Mouse (Mus musculus) forebrain, embryonic 10.5 days (tissue): ENCODE measurements at regions not wholly inside any gene's neighbourhood (a gene's known extent, or its start where the extent isn't known, plus 50 kb on each side); places are given as distances from the start of the nearest gene placed in this dataset.

Experiments used
- DNase-seq: peaks from one replicate; pipeline ENCODE4 v3.0.0-alpha.2; 2017; ENCODE audit warnings: low spot score; ENCODE audit errors: extremely low spot score
- H3K27ac ChIP-seq: fragments of 300-500 bp; sonication (generic); 2 replicates; pipeline ENCODE4 v1.5.1; 2016; ENCODE audit warnings: mild to moderate bottlenecking
- H3K27me3 ChIP-seq: fragments of 300-500 bp; sonication (generic); 2 replicates; pipeline ENCODE4 v1.6.1; 2016; ENCODE audit warnings: mild to moderate bottlenecking; ENCODE audit not compliant: poor library complexity, severe bottlenecking
- H3K36me3 ChIP-seq: fragments of 300-500 bp; sonication (generic); replicated peaks from 2 replicates; pipeline ENCODE4 v1.6.1; 2016; ENCODE audit warnings: mild to moderate bottlenecking, moderate library complexity
- H3K4me1 ChIP-seq: fragments of 300-500 bp; sonication (generic); 2 replicates; pipeline ENCODE4 v1.6.1; 2016
- H3K4me3 ChIP-seq: fragments of 300-500 bp; sonication (generic); 2 replicates; pipeline ENCODE4 v1.5.1; 2016; ENCODE audit warnings: mild to moderate bottlenecking, moderate library complexity
- H3K9me3 ChIP-seq: fragments of 300-500 bp; sonication (generic); 2 replicates; pipeline ENCODE4 v1.6.1; 2016; ENCODE audit warnings: mild to moderate bottlenecking, moderate library complexity
- WGBS: fragments of 180-500 bp; shearing (Covaris S2); methylation state at CpG from one replicate; pipeline ENCODE4 v1.1.7; 2016; 5-methylcytosine and 5-hydroxymethylcytosine counted together

DNA sequence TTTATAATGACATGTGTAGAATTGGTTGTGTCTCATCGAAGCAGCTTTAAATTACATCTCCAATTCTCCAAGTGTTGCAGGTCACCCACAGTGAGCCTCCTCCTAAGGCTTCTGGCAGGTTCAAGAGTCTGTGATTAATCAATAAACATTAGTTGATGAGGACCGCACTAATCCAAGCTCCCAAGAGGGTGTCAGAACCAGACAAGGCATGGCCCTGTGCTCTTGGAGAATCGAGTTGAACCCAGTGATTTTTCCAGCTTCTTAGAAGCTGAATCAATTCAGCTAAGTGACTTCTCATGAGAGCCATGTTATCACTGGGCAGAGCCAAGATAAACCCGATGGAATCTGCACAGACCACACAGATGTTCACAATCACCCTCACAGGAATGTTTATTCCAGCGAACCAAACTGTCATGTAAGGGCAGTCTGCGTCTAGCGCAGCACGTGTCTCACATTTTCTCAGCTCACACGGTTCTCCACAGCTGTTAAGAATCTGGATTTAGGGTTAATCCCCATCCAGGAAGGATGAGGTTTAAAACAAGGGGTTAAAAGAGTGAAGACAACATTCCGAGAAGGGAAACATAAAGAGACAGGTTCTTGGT is 76.4 kb upstream of the Cd93 start:
- Histone ChIP-seq H3K9me3 (no peaks in the 10 kb centered on the region), H3K27ac (no peak overlapping the region), H3K36me3 (no peaks in the 10 kb centered on the region), H3K4me1 (no peaks in the 10 kb centered on the region), H3K27me3 (no peaks in the 10 kb centered on the region), H3K4me3 (no peak overlapping the region)
- DNase-seq = no peak
- WGBS = 60% methylated on average over 10 of the region's 10 CpGs

DNA sequence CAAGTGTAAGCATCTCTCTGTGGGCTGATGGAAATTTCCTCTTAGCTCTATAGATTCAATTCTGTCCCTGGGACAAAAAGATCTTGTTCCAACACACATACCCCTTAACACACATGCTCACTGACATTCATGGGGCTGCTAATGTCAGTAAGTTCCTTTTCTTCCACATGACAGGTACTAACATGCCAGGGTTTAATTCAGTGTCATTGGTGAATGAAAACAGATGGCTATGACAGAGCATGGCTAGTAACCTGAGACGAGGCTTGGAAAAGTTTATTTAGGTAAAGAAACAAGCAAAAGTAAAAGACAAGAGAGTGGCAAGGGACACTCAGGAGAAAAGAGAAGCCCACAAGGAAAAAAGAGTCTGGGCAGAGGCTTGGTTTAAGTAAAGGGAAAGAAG is 74.5 kb upstream of the Cd93 start:
- no peaks in the 10 kb centered on the region for H3K36me3 ChIP-seq
- 67% methylated on average over 1 of the region's 1 CpGs for WGBS
- no peaks in the 10 kb centered on the region for H3K4me1 ChIP-seq
- DNase-seq = no peak
- no peaks in the 10 kb centered on the region for H3K27me3 ChIP-seq
- no peak overlapping the region for H3K4me3 ChIP-seq
- H3K27ac ChIP-seq = no peak overlapping the region
- H3K9me3 ChIP-seq = no peaks in the 10 kb centered on the region

DNA sequence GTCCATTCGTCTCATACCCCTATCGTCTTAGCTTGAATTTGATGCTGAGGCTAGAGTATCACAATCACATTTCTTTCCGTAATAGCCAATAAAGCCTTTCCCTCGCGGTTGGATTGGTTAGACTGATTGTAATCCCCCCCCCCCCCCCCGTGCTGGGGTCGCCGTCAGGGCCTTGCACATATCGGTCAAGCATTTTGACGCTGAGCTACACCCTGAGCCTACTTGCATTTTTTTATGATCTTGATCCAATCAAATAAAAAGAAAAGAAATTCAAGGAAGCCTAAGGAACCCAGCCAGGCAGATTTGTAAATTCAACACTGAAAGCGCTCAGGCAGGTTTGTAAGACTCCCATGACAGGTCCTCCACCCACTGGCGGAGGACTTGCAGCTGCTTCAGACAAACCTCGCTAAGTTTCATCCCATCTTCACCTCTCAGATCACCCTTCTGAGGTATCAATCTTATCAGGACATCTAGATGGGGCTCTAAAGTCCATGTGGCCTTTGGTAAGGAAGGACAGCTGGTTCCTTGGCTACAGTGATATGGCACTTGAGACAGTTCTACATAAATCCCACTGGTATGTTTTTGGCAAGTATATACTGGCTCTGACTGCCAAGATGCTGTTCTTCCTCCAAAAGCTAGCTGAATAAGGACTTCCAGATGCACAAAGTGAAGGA is 66.8 kb upstream of the Cd93 start:
- DNase-seq = no peak
- Histone ChIP-seq H3K27ac (no peak overlapping the region), H3K9me3 (no peaks in the 10 kb centered on the region), H3K36me3 (no peaks in the 10 kb centered on the region), H3K4me3 (no peak overlapping the region), H3K4me1 (no peaks in the 10 kb centered on the region), H3K27me3 (no peaks in the 10 kb centered on the region)
- 84% methylated on average over 13 of the region's 13 CpGs for WGBS

DNA sequence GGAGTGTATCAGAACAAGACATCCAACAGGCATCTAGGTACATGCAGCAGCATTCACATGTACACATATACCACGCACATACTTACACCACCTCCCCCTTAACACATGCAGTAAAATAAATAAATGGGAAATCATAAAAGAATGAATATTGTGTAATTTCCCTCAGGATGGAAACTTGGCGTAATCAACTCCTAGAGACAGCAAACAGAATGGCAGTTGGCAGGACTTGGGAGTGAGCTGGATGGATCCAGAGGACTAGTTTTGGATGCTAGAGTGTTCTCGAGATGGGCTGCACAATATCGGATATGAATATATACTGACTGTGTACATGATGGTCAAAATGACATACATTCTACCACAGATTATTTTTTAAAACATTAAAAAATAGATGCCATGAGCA is 66.0 kb upstream of the Cd93 start:
- no peaks in the 10 kb centered on the region for H3K27me3 ChIP-seq
- H3K27ac ChIP-seq = no peak overlapping the region
- no peak for DNase-seq
- no peak overlapping the region for H3K4me3 ChIP-seq
- H3K9me3 ChIP-seq = no peaks in the 10 kb centered on the region
- H3K4me1 ChIP-seq = no peaks in the 10 kb centered on the region
- 93% methylated on average over 4 of the region's 4 CpGs for WGBS
- H3K36me3 ChIP-seq = no peaks in the 10 kb centered on the region

DNA sequence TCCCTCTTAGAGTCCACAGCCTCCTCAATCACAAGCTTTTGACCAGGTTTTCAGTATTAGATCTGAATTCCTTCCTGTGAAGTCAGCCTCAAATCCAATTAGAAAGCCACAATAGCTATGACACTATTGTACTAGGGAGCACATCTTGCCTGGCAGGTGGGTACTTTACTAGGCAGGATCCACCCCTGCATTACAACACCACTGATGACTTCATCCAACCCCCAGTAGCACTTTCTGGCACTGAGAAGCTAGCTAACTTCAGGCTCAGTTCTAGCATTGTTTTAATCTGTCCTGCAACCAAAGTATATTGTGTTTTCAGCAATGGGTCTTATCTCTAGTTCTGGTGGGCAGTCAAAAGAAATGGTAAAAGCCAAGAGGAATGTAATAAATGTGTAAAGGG is 64.2 kb upstream of the Cd93 start:
- Histone ChIP-seq H3K4me3 (no peak overlapping the region), H3K36me3 (no peaks in the 10 kb centered on the region), H3K27ac (no peak overlapping the region), H3K9me3 (no peaks in the 10 kb centered on the region), H3K4me1 (no peaks in the 10 kb centered on the region), H3K27me3 (no peaks in the 10 kb centered on the region)
- DNase-seq = no peak

DNA sequence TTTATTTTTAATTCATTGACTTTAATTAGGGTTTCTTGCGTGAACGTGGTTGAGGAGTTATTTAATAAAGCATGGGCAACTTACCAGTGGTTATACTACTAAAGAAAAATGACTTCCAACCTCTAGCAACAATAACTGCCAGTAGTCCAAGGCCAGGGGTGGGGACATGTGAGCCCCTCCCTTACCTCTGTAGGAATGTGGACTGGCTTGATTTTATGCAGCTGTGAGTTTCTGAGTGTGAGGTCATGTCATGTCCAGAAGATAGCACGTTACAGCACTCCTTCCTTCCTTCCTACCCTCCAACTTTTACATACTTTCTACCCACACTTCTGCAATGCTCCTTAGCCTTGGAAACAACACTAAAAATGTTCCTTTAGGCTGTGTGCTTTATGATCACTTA is 63.6 kb upstream of the Cd93 start:
- no peaks in the 10 kb centered on the region for H3K27me3 ChIP-seq
- no peaks in the 10 kb centered on the region for H3K4me1 ChIP-seq
- no peaks in the 10 kb centered on the region for H3K9me3 ChIP-seq
- DNase-seq = no peak
- no peaks in the 10 kb centered on the region for H3K36me3 ChIP-seq
- no peak overlapping the region for H3K4me3 ChIP-seq
- H3K27ac ChIP-seq = no peak overlapping the region
- WGBS = 80% methylated on average over 3 of the region's 3 CpGs

DNA sequence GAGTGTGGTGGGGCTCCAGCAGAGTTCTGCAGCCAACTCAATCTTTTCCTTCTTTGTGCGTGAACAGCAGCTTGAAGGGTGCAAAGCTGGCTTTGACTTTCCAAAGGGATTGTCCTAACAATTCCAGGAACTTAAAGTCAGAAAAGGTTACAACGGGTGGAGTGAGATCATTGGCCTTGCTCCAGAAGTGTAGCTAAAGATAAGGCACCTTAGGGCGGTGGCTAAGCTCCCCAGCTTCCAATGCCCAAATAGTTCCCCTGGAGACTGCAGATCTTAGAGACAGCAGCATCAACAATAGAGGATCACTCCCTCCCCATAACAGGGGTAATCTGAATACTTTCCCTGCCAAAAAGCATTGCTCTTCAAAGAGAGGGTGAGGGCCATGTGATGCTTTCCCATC is 62.3 kb upstream of the Cd93 start:
- Histone ChIP-seq H3K4me1 (no peaks in the 10 kb centered on the region), H3K27ac (no peak overlapping the region), H3K27me3 (no peaks in the 10 kb centered on the region), H3K9me3 (no peaks in the 10 kb centered on the region), H3K36me3 (no peaks in the 10 kb centered on the region), H3K4me3 (no peak overlapping the region)
- WGBS = 81% methylated on average over 3 of the region's 3 CpGs
- DNase-seq = no peak

DNA sequence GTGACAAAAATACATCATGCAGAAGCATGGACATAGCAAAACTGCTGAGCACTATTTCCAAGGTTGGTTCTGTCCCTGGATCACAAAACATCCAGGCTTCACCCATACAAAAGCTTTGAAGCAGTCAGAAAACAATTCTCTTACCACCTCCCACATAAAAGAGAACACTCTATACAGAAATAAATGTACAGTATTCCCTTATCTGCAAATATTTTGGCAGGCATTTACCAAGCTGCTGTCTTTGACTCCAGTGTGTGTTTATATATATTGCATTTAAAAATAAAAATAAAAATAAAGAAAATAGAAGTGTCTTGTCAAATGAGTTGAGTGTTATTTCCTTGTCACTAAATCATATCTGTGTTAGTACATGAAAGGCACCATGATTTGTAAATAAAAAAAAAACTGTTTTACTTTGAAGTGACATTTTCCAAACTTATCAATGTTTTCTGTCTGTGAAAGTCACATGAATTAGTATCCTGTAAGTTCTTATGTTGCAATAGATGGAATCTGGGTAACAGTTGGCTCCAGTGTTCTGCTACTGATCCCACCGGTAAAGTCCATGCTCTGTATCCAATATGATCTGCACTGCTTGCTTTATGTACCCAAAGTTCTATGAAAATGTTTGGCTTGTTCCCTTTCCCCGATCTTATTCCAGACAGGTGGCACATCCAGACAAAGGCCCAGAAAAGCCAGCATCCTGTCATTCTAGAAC is 59.9 kb upstream of the Cd93 start:
- Histone ChIP-seq H3K4me1 (no peaks in the 10 kb centered on the region), H3K27me3 (no peaks in the 10 kb centered on the region), H3K9me3 (no peaks in the 10 kb centered on the region), H3K27ac (no peak overlapping the region), H3K4me3 (no peak overlapping the region), H3K36me3 (no peaks in the 10 kb centered on the region)
- no peak for DNase-seq
- WGBS = 87% methylated on average over 2 of the region's 2 CpGs

DNA sequence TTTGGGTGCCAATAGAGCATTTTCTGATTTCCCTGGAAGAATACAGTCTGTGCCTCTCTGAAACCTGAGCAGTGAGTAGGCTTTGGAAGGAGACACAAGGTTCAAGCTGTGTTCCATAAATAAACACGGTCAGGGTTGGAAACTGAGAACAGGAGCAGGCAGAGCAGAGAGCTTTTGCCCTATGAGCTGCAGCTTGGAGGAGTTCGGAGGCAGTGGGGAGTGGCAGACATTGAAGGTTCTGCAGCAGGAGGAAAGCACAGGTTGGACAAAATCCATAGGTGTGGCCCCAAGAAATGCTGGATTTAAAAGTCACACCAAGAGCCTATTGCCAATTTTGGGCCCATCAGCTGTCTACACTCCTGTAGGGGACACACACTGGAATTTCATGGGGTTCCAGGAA is 59.0 kb upstream of the Cd93 start:
- Histone ChIP-seq H3K36me3 (no peaks in the 10 kb centered on the region), H3K4me1 (no peaks in the 10 kb centered on the region), H3K27ac (no peak overlapping the region), H3K27me3 (no peaks in the 10 kb centered on the region), H3K4me3 (no peak overlapping the region), H3K9me3 (no peaks in the 10 kb centered on the region)
- 74% methylated on average over 2 of the region's 2 CpGs for WGBS
- DNase-seq = no peak

DNA sequence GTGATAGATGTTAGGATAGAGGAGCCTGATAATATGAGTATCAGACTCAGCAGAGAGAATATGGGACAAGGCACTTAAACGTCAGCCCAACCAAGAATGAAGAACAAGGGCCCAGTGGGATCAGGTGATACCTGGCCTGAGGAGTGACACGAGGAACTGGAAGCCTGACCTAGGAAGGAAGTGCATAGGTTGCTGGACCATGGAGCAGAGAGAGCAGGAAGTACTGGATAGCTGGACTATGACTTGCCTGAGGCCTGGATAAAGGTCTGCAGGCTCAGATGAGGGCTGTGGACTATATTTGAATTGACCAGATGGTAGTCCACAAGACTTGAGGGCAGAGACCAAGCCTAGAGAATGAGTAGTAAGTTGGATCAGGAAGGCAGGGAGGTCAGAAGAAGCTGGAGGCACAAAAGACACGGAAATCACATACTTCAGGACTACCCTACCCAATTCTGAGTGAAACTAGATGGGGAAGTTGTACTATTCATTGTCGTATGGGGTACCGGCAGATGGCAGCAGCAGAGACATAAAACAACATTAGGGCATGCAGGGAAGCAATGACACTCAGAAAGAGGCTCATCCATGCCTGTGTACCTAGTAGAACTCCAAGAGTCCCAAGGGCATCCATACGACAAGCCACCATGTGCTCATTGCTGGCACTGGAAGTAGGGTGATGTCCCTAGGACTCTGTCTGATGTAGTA is 57.0 kb upstream of the Cd93 start:
- Histone ChIP-seq H3K9me3 (no peaks in the 10 kb centered on the region), H3K36me3 (no peaks in the 10 kb centered on the region), H3K4me1 (no peaks in the 10 kb centered on the region), H3K27ac (no peak overlapping the region), H3K4me3 (no peak overlapping the region), H3K27me3 (no peaks in the 10 kb centered on the region)
- DNase-seq = no peak
- 86% methylated on average over 6 of the region's 6 CpGs for WGBS

DNA sequence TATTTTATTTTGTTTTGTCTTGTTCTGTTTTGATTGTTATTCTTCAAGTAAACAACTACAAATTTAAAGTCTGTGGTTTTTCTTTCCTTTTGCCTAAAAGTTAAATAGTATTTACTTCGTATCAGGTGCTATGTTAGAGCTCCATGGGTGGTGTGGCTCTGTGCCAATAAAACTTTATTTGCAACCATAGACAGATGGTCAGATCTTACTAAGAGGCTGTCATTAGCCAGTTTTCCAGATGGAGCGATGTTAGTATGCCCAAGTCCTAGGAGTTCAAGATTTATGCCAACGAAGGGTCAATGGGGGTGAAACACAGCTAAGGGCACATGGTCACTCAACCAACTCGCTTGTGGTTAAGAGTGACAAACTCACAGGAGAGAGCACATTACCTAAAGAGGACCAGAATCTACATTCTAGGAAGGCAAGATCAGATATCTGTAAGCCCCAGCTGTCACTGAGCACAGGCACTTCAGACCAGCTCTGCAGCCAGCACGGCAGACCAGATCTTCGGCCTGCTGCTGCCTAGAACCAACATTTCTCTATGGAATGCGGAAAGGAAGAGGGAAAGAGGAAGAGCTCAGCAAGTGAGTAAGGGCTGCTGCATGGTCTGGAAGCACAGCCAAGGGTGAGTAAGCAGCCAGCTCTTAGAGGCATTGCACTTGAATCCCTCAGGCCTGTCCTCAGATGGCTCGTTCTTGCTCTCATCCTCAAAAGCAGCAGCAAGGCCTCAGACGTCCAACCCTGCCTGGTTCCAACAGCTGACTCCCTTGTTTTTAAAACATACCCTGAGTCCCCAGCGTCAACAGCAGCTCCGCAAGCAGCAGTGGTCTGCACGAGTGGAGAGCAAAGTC is 54.3 kb upstream of the Cd93 start:
- DNase-seq = no peak
- no peak overlapping the region for H3K4me3 ChIP-seq
- H3K27ac ChIP-seq = no peak overlapping the region
- no peaks in the 10 kb centered on the region for H3K9me3 ChIP-seq
- no peaks in the 10 kb centered on the region for H3K4me1 ChIP-seq
- WGBS = 87% methylated on average over 12 of the region's 12 CpGs
- H3K27me3 ChIP-seq = no peaks in the 10 kb centered on the region
- H3K36me3 ChIP-seq = no peaks in the 10 kb centered on the region

DNA sequence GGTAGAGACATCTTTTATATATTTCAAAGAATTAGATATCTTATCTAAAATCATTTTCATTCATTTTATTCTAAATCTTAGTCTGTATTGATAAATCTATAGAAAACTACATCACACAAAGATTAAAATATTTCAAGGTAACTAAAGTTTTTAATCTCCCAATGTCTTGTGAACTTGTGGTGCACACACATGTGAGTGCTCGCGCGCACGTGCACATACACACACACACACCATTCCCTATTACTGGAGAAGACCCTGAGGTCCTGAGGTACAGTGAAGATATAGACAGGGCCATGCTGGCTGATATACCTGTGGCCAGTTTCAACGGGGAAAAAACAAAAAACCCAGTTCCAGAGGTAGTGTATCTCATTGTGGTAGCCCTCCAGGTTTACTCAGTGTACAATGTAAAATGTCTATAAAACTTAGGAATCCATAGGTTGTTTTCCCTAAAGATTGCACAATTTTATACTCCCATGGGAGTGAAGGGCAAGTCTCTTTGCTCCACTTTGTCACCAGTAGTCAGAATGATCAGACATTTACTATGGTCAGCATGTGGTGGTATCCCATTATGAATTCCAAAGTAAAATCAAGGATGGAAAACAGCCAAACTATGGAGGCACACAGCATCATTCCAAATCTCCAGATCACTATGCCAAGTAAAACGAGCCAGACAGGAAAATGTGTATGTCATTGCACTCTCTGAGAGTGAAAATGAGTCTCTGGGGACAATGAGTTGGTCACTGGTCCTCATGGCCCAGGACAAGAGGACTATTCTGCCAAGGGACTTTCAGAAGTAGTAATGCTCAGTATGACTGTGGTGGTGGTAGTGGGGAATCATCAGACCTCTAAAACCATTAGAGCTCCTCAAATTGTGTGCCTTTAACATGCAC is 53.0 kb upstream of the Cd93 start:
- no peaks in the 10 kb centered on the region for H3K9me3 ChIP-seq
- H3K4me1 ChIP-seq = no peaks in the 10 kb centered on the region
- WGBS = 95% methylated on average over 6 of the region's 6 CpGs
- no peaks in the 10 kb centered on the region for H3K36me3 ChIP-seq
- H3K27ac ChIP-seq = no peak overlapping the region
- no peaks in the 10 kb centered on the region for H3K27me3 ChIP-seq
- no peak overlapping the region for H3K4me3 ChIP-seq
- no peak for DNase-seq
